Mouse (Mus musculus) embryo, embryonic 11.5 days (tissue): ENCODE measurements around the gene Snx25.
"Not testable (repeated sequence)": the region's sequence is repeated elsewhere in the genome, so short reads cannot be mapped to it uniquely, and the experiment has no call there.

Experiments used
- DNase-seq: peaks from one replicate; pipeline ENCODE4 v3.0.0-alpha.2; 2012; ENCODE audit warnings: low read depth, low spot score

Gene Snx25

GRCm38 (mm10) chr8:46137843-46138596, 13.9 kb downstream of the Snx25 start:
- DNase-seq: no peak

- DNase-seq: no peak
These were observed 14.6 kb downstream of the Snx25 start for GRCm38 (mm10) chr8:46137336-46137735.

- not testable (repeated sequence) for DNase-seq
These were observed 16.4 kb downstream of the Snx25 start for GRCm38 (mm10) chr8:46135546-46135945.

- no peak for DNase-seq
These were observed 21.5 kb downstream of the Snx25 start for GRCm38 (mm10) chr8:46130426-46130825.

GRCm38 (mm10) chr8:46122498-46122897, 29.5 kb downstream of the Snx25 start:
- no peak for DNase-seq

- DNase-seq: no peak
These were observed 32.8 kb downstream of the Snx25 start for GRCm38 (mm10) chr8:46119176-46119575.

GRCm38 (mm10) chr8:46117172-46117571, 34.8 kb downstream of the Snx25 start:
- DNase-seq: no peak

- not testable (repeated sequence) for DNase-seq
These were observed 38.4 kb downstream of the Snx25 start for GRCm38 (mm10) chr8:46113421-46114170.

- no peak for DNase-seq
These were observed 44.3 kb downstream of the Snx25 start for GRCm38 (mm10) chr8:46107690-46108089.

- DNase-seq: no peak
These were observed 48.5 kb downstream of the Snx25 start for GRCm38 (mm10) chr8:46103434-46103833.

- DNase-seq: no peak
These were observed 59.1 kb downstream of the Snx25 start for GRCm38 (mm10) chr8:46092667-46093360.

GRCm38 (mm10) chr8:46083141-46083540, 68.8 kb downstream of the Snx25 start:
- DNase-seq: no peak

GRCm38 (mm10) chr8:46081030-46081429, 70.9 kb downstream of the Snx25 start:
- no peak for DNase-seq

GRCm38 (mm10) chr8:46078866-46079265, 73.1 kb downstream of the Snx25 start:
- no peak for DNase-seq

GRCm38 (mm10) chr8:46075223-46075622, 76.7 kb downstream of the Snx25 start:
- DNase-seq: no peak

- DNase-seq: no peak
These were observed 78.3 kb downstream of the Snx25 start for GRCm38 (mm10) chr8:46073540-46074140.

GRCm38 (mm10) chr8:46072798-46073197, 79.2 kb downstream of the Snx25 start:
- DNase-seq: no peak

- no peak for DNase-seq
These were observed 111.7 kb downstream of the Snx25 start for GRCm38 (mm10) chr8:46040260-46040659.

GRCm38 (mm10) chr8:46039666-46040065, 112.3 kb downstream of the Snx25 start:
- no peak for DNase-seq

GRCm38 (mm10) chr8:46036217-46036616, 115.7 kb downstream of the Snx25 start:
- no peak for DNase-seq

GRCm38 (mm10) chr8:46024392-46024791, 127.6 kb downstream of the Snx25 start:
- DNase-seq: no peak

GRCm38 (mm10) chr8:46022758-46023157, 129.2 kb downstream of the Snx25 start:
- no peak for DNase-seq
